Mouse (Mus musculus) forebrain, embryonic 12.5 days (tissue): ENCODE results near the gene Ccdc158. TPM values are rescaled to one million over a fixed set of nuclear protein-coding genes. Genes with fewer than 3 reads are reported as not detected.

Experiments used
- ATAC-seq: fragments of 200-750 bp; cut with Nextera tagmentation; 2 replicates; pipeline ENCODE4 v1.8.0; 2017; ENCODE audit warnings: moderate TSS enrichment; ENCODE audit not compliant: low FRiP score
- H3K27ac ChIP-seq: fragments of 300-500 bp; sonication (generic); 2 replicates; pipeline ENCODE4 v1.5.1; 2016; ENCODE audit warnings: mild to moderate bottlenecking
- H3K27me3 ChIP-seq: fragments of 300-500 bp; sonication (generic); 2 replicates; pipeline ENCODE4 v1.6.1; 2016; ENCODE audit warnings: mild to moderate bottlenecking
- H3K36me3 ChIP-seq: fragments of 300-500 bp; sonication (generic); replicated peaks from 2 replicates; pipeline ENCODE4 v1.6.1; 2016; ENCODE audit warnings: mild to moderate bottlenecking
- H3K4me1 ChIP-seq: fragments of 300-500 bp; sonication (generic); 2 replicates; pipeline ENCODE4 v1.6.1; 2016
- H3K4me2 ChIP-seq: fragments of 300-500 bp; sonication (generic); 2 replicates; pipeline ENCODE4 v1.6.1; 2016; ENCODE audit warnings: mild to moderate bottlenecking, moderate library complexity
- H3K4me3 ChIP-seq: fragments of 300-500 bp; sonication (generic); replicated peaks from 2 replicates; pipeline ENCODE4 v1.5.1; 2016; ENCODE audit warnings: mild to moderate bottlenecking
- H3K9ac ChIP-seq: fragments of 300-500 bp; sonication (generic); 2 replicates; pipeline ENCODE4 v1.6.1; 2016; ENCODE audit warnings: mild to moderate bottlenecking
- H3K9me3 ChIP-seq: fragments of 300-500 bp; sonication (generic); 2 replicates; pipeline ENCODE4 v1.6.1; 2016
- WGBS: fragments of 180-500 bp; shearing (Covaris S2); methylation state at CpG from one replicate; pipeline ENCODE4 v1.1.7; 2016; 5-methylcytosine and 5-hydroxymethylcytosine counted together
- polyA plus RNA-seq: library from polyadenylated mRNA; unstranded; fragments of >200 nt; fragmentation: Nextera tagmentation; extraction: Ambion mirVana; gene quantifications from 2 replicates; pipeline ENCODE4 v1.2.1, GENCODE M21; 2016

Gene Ccdc158
- polyA plus RNA-seq, 1 experiment from 2014 or later = 0.56 TPM

DNA sequence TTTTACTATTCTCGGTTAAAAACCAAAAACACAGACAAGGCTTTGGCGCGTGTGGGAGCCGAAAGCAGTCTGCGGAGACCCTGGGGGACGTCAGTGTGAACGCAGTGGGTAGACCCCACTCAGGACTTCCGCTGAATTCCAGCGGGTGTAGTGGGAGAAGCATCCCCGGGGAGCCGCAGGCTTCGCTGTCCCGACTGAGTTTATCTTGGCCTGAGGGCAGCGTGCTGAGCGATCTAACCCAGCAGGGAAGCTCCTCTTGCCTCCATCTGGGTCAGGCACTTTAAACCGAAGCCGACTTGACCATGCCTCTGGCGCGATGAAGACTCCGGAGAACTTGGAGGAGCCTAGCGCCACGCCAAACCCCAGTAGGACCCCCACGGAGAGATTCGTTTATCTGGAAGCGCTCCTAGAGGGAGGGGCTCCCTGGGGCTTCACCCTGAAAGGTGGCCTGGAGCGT lies 8.3 kb upstream of the Ccdc158 start, which contains the start of gene Shroom3:
Shroom3 (plus strand) TSS at position 85 of the 457 bp plus-strand sequence.
- peak; percentile 27; the same call in 1 of the 2 replicates for ATAC-seq
- Histone ChIP-seq H3K36me3 (no peaks in the 10 kb centered on the region), H3K9ac (peak within 1 kb of the TSS; percentile 64), H3K27me3 (no peaks in the 10 kb centered on the region), H3K4me1 (peaks cover 20% of the 10 kb centered on the region), H3K27ac (peak within 1 kb of the TSS; percentile 81), H3K9me3 (no peaks in the 10 kb centered on the region), H3K4me2 (peak within 1 kb of the TSS; percentile 84), H3K4me3 (peak within 1 kb of the TSS; percentile 56)
- under 1% methylated on average over 26 of the region's 26 CpGs for WGBS

GRCm38 (mm10) chr5:92682621-92683348 lies 7.7 kb upstream of the Ccdc158 start:
- Histone ChIP-seq H3K9me3 (no peaks in the 10 kb centered on the region), H3K27ac (peak overlapping the region; percentile 81), H3K4me3 (peak overlapping the region; percentile 56), H3K4me2 (peak overlapping the region; percentile 84), H3K9ac (peak overlapping the region; percentile 64), H3K36me3 (no peaks in the 10 kb centered on the region), H3K27me3 (no peaks in the 10 kb centered on the region), H3K4me1 (peaks cover 20% of the 10 kb centered on the region)
- WGBS = under 1% methylated on average over 39 of the region's 39 CpGs
- ATAC-seq = peak; percentile 71; the same call in 1 of the 2 replicates

GRCm38 (mm10) chr5:92681861-92682260 lies 6.8 kb upstream of the Ccdc158 start:
- Histone ChIP-seq H3K4me3 (no peak overlapping the region), H3K9ac (no peak overlapping the region), H3K27me3 (no peaks in the 10 kb centered on the region), H3K4me2 (no peak overlapping the region), H3K9me3 (no peaks in the 10 kb centered on the region), H3K36me3 (no peaks in the 10 kb centered on the region), H3K27ac (no peak overlapping the region), H3K4me1 (peaks cover 20% of the 10 kb centered on the region)
- 83% methylated on average over 10 of the region's 10 CpGs for WGBS
- ATAC-seq = no peak

GRCm38 (mm10) chr5:92679441-92679840 lies 4.4 kb upstream of the Ccdc158 start:
- Histone ChIP-seq H3K36me3 (no peaks in the 10 kb centered on the region), H3K27ac (no peak overlapping the region), H3K9me3 (no peaks in the 10 kb centered on the region), H3K4me3 (no peak overlapping the region), H3K4me1 (peaks cover 25% of the 10 kb centered on the region), H3K4me2 (no peak overlapping the region), H3K9ac (no peak overlapping the region), H3K27me3 (0 out of 2 replicates have a peak, but pooled peaks cover 3% of the 10 kb centered on the region)
- 26% methylated on average over 4 of the region's 4 CpGs for WGBS
- no peak for ATAC-seq

DNA sequence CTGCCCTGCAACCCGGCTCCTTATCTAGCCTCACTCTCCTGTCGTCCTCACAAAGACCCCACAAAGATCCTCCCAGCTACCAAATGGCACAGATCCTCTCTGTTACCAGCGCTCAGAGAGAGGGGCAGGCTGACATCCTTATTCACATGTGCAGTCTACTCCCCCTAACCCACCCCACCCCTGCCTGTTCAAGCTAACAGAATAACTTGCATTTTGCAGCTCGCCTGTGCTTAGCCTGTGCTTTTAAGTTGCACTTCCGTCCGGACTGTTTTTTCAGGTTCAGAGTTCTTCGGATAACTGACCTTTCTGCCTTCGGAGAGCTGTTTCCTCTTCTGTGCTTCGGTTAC lies 476 bp upstream of the Ccdc158 start:
- 1% methylated on average over 9 of the region's 9 CpGs for WGBS
- Histone ChIP-seq H3K9me3 (no peaks in the 10 kb centered on the region), H3K4me2 (peak overlapping the region; percentile 68), H3K27ac (no peak overlapping the region), H3K9ac (peak overlapping the region; percentile 30; the same call in 1 of the 2 replicates), H3K4me1 (peaks cover 11% of the 10 kb centered on the region), H3K4me3 (peak overlapping the region; percentile 41), H3K27me3 (0 out of 2 replicates have a peak, but pooled peaks cover 8% of the 10 kb centered on the region), H3K36me3 (no peaks in the 10 kb centered on the region)
- no peak; the same call in 1 of the 2 replicates for ATAC-seq

DNA sequence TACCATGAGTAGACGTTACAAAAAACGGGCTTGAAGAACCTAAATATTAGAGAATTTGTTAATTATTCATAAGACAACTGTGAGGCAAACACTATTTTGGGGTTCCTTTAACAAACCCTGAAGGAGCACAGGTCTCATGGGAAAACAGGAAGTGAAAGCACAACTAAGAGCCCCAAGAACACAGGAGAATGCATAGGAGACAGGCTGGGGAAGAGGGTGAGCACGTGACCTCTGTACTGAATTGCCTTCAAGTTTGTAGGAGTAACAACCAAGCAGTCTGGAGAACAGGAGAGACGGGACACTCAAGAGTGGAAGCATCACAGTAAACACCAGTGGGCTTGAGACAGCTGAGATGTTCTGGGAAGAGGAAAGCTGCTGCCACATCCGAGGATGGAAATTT lies 8.2 kb downstream of the Ccdc158 start:
- Histone ChIP-seq H3K4me2 (no peak overlapping the region), H3K4me1 (0 out of 2 replicates have a peak, but pooled peaks cover 7% of the 10 kb centered on the region), H3K27me3 (no peaks in the 10 kb centered on the region), H3K9ac (no peak overlapping the region), H3K27ac (no peak overlapping the region), H3K9me3 (no peaks in the 10 kb centered on the region), H3K4me3 (no peak overlapping the region), H3K36me3 (no peaks in the 10 kb centered on the region)
- ATAC-seq = no peak
- WGBS = 84% methylated on average over 5 of the region's 5 CpGs

DNA sequence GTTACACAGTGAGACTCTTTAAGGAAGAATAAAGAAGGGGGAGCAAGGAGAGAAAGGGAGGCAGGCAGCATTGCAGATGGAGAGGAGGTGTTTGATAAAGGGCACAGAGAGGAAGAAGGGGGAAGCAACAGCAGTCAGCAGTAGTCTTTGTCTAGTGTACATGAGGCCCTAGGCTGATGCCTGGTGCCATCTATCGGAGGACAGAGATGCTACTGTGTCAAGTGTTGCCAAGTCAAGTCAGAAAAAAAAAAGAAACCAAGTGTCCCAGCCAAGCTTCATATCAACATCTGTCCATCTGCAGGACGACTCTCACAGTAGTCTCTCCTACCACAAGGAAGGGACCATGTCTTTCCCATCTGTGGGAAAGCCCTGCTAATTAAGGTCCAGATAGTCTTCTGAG lies 10.8 kb downstream of the Ccdc158 start:
- no peak for ATAC-seq
- Histone ChIP-seq H3K27ac (no peak overlapping the region), H3K9me3 (no peaks in the 10 kb centered on the region), H3K27me3 (no peaks in the 10 kb centered on the region), H3K9ac (no peak overlapping the region), H3K36me3 (no peaks in the 10 kb centered on the region), H3K4me1 (no peaks in the 10 kb centered on the region), H3K4me3 (no peak overlapping the region), H3K4me2 (no peak overlapping the region)
- 77% methylated on average over 2 of the region's 2 CpGs for WGBS

- 28% methylated on average over 1 of the region's 1 CpGs for WGBS
- Histone ChIP-seq H3K9ac (no peak overlapping the region), H3K36me3 (no peaks in the 10 kb centered on the region), H3K4me2 (no peak overlapping the region), H3K27me3 (no peaks in the 10 kb centered on the region), H3K4me1 (no peaks in the 10 kb centered on the region), H3K9me3 (no peaks in the 10 kb centered on the region), H3K27ac (no peak overlapping the region), H3K4me3 (no peak overlapping the region)
- ATAC-seq = no peak
These were observed 18.8 kb downstream of the Ccdc158 start for GRCm38 (mm10) chr5:92656256-92656655.

GRCm38 (mm10) chr5:92640861-92641260 lies 34.2 kb downstream of the Ccdc158 start:
- 89% methylated on average over 3 of the region's 3 CpGs for WGBS
- Histone ChIP-seq H3K4me2 (no peak overlapping the region), H3K9ac (no peak overlapping the region), H3K27me3 (no peaks in the 10 kb centered on the region), H3K4me1 (no peaks in the 10 kb centered on the region), H3K9me3 (no peaks in the 10 kb centered on the region), H3K4me3 (no peak overlapping the region), H3K36me3 (no peaks in the 10 kb centered on the region), H3K27ac (no peak overlapping the region)
- no peak for ATAC-seq

DNA sequence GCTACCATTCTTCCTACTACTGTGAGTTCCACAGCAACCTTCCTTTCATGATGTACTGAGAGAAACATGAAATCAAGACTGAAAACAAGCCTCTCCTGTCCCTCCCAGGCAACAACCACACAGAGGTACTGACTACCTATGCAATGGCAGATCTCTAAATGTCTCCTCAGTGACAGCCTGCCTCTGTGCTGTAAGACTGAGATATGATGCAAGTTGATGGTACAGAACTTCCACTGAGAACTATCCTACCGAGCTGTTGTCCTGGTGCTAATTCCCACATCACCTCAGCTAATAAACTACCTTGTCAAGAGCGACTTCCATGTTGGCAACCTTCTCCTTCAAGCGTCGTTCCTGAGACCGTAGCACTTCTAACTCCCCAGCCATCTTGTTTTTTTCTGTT lies 39.2 kb downstream of the Ccdc158 start:
- H3K4me2 ChIP-seq = no peak overlapping the region
- WGBS = 85% methylated on average over 5 of the region's 5 CpGs
- no peak overlapping the region for H3K4me3 ChIP-seq
- no peaks in the 10 kb centered on the region for H3K4me1 ChIP-seq
- H3K9me3 ChIP-seq = no peaks in the 10 kb centered on the region
- no peak for ATAC-seq
- no peak overlapping the region for H3K27ac ChIP-seq
- no peak overlapping the region for H3K9ac ChIP-seq
- no peaks in the 10 kb centered on the region for H3K27me3 ChIP-seq
- no peaks in the 10 kb centered on the region for H3K36me3 ChIP-seq

DNA sequence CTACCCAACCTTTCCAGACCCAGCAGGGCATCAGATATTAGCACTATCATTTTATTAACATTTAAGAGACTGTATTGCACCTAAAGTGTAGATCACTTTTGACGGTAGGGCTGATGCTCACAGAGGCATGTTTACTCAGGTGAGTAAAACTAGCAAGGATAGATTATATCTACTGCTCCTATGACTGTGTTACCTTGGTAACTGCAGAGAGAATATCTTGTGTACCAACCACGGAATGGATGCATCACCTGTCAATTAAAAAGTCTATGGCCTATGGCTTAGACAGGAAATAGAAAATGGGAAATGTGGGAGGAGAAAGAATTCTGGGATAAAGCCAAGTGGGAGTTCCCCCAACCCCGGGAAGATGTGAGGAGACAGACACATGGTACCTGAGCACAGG lies 40.2 kb downstream of the Ccdc158 start:
- H3K4me2 ChIP-seq = no peak overlapping the region
- WGBS = 79% methylated on average over 3 of the region's 3 CpGs
- H3K9ac ChIP-seq = no peak overlapping the region
- H3K4me3 ChIP-seq = no peak overlapping the region
- no peaks in the 10 kb centered on the region for H3K27me3 ChIP-seq
- no peaks in the 10 kb centered on the region for H3K36me3 ChIP-seq
- no peaks in the 10 kb centered on the region for H3K4me1 ChIP-seq
- ATAC-seq = no peak
- H3K9me3 ChIP-seq = no peaks in the 10 kb centered on the region
- no peak overlapping the region for H3K27ac ChIP-seq

GRCm38 (mm10) chr5:92633526-92633925 lies 41.5 kb downstream of the Ccdc158 start:
- 59% methylated on average over 4 of the region's 4 CpGs for WGBS
- H3K27ac ChIP-seq = no peak overlapping the region
- H3K4me3 ChIP-seq = no peak overlapping the region
- H3K27me3 ChIP-seq = no peaks in the 10 kb centered on the region
- H3K9ac ChIP-seq = no peak overlapping the region
- no peaks in the 10 kb centered on the region for H3K4me1 ChIP-seq
- H3K36me3 ChIP-seq = no peaks in the 10 kb centered on the region
- ATAC-seq = no peak
- no peaks in the 10 kb centered on the region for H3K9me3 ChIP-seq
- H3K4me2 ChIP-seq = no peak overlapping the region

- Histone ChIP-seq H3K4me3 (no peak overlapping the region), H3K4me1 (no peaks in the 10 kb centered on the region), H3K4me2 (no peak overlapping the region), H3K27me3 (no peaks in the 10 kb centered on the region), H3K27ac (no peak overlapping the region), H3K9me3 (peaks cover 7% of the 10 kb centered on the region; the same call in 1 of the 2 replicates), H3K36me3 (no peaks in the 10 kb centered on the region), H3K9ac (no peak overlapping the region)
- 87% methylated on average over 7 of the region's 7 CpGs for whole genome bisulfite sequencing
- ATAC-seq = no peak
These were observed 47.2 kb downstream of the Ccdc158 start for GRCm38 (mm10) chr5:92627896-92628295.
